Mouse (Mus musculus) megakaryocyte progenitor cell, adult 5-6 weeks (primary cell): ENCODE measurements at regions not wholly inside any gene's neighbourhood (a gene's known extent, or its start where the extent isn't known, plus 50 kb on each side); places are given as distances from the start of the nearest gene placed in this dataset.

Experiments
- ATAC-seq: replicated peaks from 2 replicates; pipeline ENCODE4 v1.8.0; 2016; ENCODE audit warnings: mild to moderate bottlenecking, moderate TSS enrichment, inconsistent platforms; ENCODE audit not compliant: poor library complexity

- no peak for ATAC-seq
These were observed 81.2 kb upstream of the Chordc1 start for GRCm38 (mm10) chr9:18210721-18211120.

- ATAC-seq: peak; percentile 60; the same call in 1 of the 2 replicates
These were observed 65.3 kb upstream of the Chordc1 start for GRCm38 (mm10) chr9:18226644-18227043.

- ATAC-seq: 0 out of 2 replicates have a peak, but pooled peaks have one; percentile 42
These were observed 62.0 kb upstream of the Chordc1 start for GRCm38 (mm10) chr9:18229933-18230332.
